Mouse (Mus musculus) spleen, adult 2 months (tissue): ENCODE measurements around the gene Ptprf.

Experiments
- CTCF ChIP-seq: fragments of 200-500 bp; IDR thresholded peaks from 2 replicates; pipeline ENCODE4 v1.5.1; 2011; ENCODE audit warnings: mild to moderate bottlenecking, inconsistent platforms; ENCODE audit not compliant: insufficient read depth, insufficient read length, insufficient replicate concordance; ENCODE audit errors: extremely low read depth
- POLR2A ChIP-seq: fragments of 200-500 bp; IDR thresholded peaks from 2 replicates; pipeline ENCODE4 v1.6.1; 2011; ENCODE audit warnings: low read depth, low read length, inconsistent platforms

GRCm38 (mm10) chr4:118261771-118262473 lies 29.3 kb downstream of the Ptprf start:
- TF ChIP-seq CTCF (no peak), POLR2A (no peak)
